Mouse (Mus musculus): ENCODE results near the gene Lyzl4. TPM values are rescaled to one million over a fixed set of nuclear protein-coding genes. Genes with fewer than 3 reads are reported as not detected.

The Lyzl4 gene
- 0.20 TPM in 1 of 2 replicates, not detected in the other for polyA plus RNA-seq (2015; fragmentation: Nextera tagmentation; extraction: Ambion mirVana)

- under 1% methylated on average over 26 of the region's 26 CpGs for WGBS (ENCODE audit: insufficient replicate concordance)
Observed at GRCm38 (mm10) chr9:121642001-121642400, at the start of gene Lyzl4. TSS of gene Lyzl4 (minus strand) at chr9:121642096.

GRCm38 (mm10) chr9:121690734-121691133, 48.8 kb upstream of the Lyzl4 start:
- no peak for ATAC-seq (ENCODE audit: insufficient read depth)
- Histone ChIP-seq H3K4me3 (replicated peaks) (no peak overlapping the region), H3K9ac (no peak overlapping the region), H3K27me3 (no peaks in the 10 kb centered on the region), H3K9me3 (replicated peaks) (no peaks in the 10 kb centered on the region), H3K36me3 (replicated peaks) (peaks cover 11% of the 10 kb centered on the region; the same call in 1 of the 2 replicates), H3K27ac (replicated peaks) (no peak overlapping the region), H3K4me2 (no peak overlapping the region), H3K4me1 (replicated peaks) (no peaks in the 10 kb centered on the region)
- WGBS (ENCODE audit: insufficient replicate concordance) = 74% methylated on average over 7 of the region's 7 CpGs

More at GRCm38 (mm10) chr9:121642001-121642400, at the start of gene Lyzl4:
- Histone ChIP-seq H3K27ac (replicated peaks) (no peak within 1 kb of the TSS), H3K36me3 (replicated peaks) (no peaks in the 10 kb centered on the region), H3K4me2 (peak within 1 kb of the TSS; percentile 63), H3K4me1 (replicated peaks) (peaks cover 13% of the 10 kb centered on the region), H3K4me3 (replicated peaks) (peak within 1 kb of the TSS; percentile 44), H3K9me3 (replicated peaks) (no peaks in the 10 kb centered on the region), H3K9ac (no peak within 1 kb of the TSS), H3K27me3 (peaks cover 78% of the 10 kb centered on the region)
- ATAC-seq (ENCODE audit: insufficient read depth) = peak; percentile 56; the same call in 1 of the 2 replicates

- H3K27me3 ChIP-seq = no peaks in the 10 kb centered on the region
- no peak overlapping the region for H3K4me2 ChIP-seq
- no peaks in the 10 kb centered on the region for H3K9me3 ChIP-seq (replicated peaks)
- no peaks in the 10 kb centered on the region for H3K4me1 ChIP-seq (replicated peaks)
- H3K27ac ChIP-seq (replicated peaks) = no peak overlapping the region
- no peak overlapping the region for H3K9ac ChIP-seq
- ATAC-seq (ENCODE audit: insufficient read depth) = no peak
- H3K4me3 ChIP-seq (replicated peaks) = no peak overlapping the region
- 80% methylated on average over 15 of the region's 15 CpGs for WGBS (ENCODE audit: insufficient replicate concordance)
- H3K36me3 ChIP-seq (replicated peaks) = peaks cover 14% of the 10 kb centered on the region
Observed at GRCm38 (mm10) chr9:121690200-121690651, 48.3 kb upstream of the Lyzl4 start.

GRCm38 (mm10) chr9:121684702-121685101, 42.8 kb upstream of the Lyzl4 start:
- ATAC-seq (ENCODE audit: insufficient read depth) = no peak
- H3K4me1 ChIP-seq (replicated peaks) = no peaks in the 10 kb centered on the region; the same call in 1 of the 2 replicates
- H3K27me3 ChIP-seq = no peaks in the 10 kb centered on the region
- H3K4me2 ChIP-seq = no peak overlapping the region
- H3K27ac ChIP-seq (replicated peaks) = no peak overlapping the region
- WGBS (ENCODE audit: insufficient replicate concordance) = 66% methylated on average over 7 of the region's 7 CpGs
- H3K36me3 ChIP-seq (replicated peaks) = peaks cover 22% of the 10 kb centered on the region
- H3K9ac ChIP-seq = no peak overlapping the region
- no peak overlapping the region for H3K4me3 ChIP-seq (replicated peaks)
- H3K9me3 ChIP-seq (replicated peaks) = no peaks in the 10 kb centered on the region

- Histone ChIP-seq H3K27ac (replicated peaks) (no peak overlapping the region), H3K4me2 (no peak overlapping the region), H3K4me3 (replicated peaks) (no peak overlapping the region), H3K4me1 (replicated peaks) (no peaks in the 10 kb centered on the region; the same call in 1 of the 2 replicates), H3K27me3 (no peaks in the 10 kb centered on the region), H3K9me3 (replicated peaks) (no peaks in the 10 kb centered on the region), H3K36me3 (replicated peaks) (peaks cover 12% of the 10 kb centered on the region), H3K9ac (no peak overlapping the region)
- no peak for ATAC-seq (ENCODE audit: insufficient read depth)
- WGBS (ENCODE audit: insufficient replicate concordance) = 54% methylated on average over 18 of the region's 18 CpGs
Observed at GRCm38 (mm10) chr9:121682037-121682680, 40.3 kb upstream of the Lyzl4 start.

GRCm38 (mm10) chr9:121681191-121681590, 39.3 kb upstream of the Lyzl4 start:
- Histone ChIP-seq H3K9ac (no peak overlapping the region), H3K4me3 (replicated peaks) (no peak overlapping the region), H3K4me1 (replicated peaks) (no peaks in the 10 kb centered on the region; the same call in 1 of the 2 replicates), H3K36me3 (replicated peaks) (peaks cover 11% of the 10 kb centered on the region; the same call in 1 of the 2 replicates), H3K27ac (replicated peaks) (no peak overlapping the region), H3K4me2 (no peak overlapping the region), H3K9me3 (replicated peaks) (no peaks in the 10 kb centered on the region), H3K27me3 (no peaks in the 10 kb centered on the region)
- ATAC-seq (ENCODE audit: insufficient read depth) = no peak
- WGBS (ENCODE audit: insufficient replicate concordance) = 53% methylated on average over 8 of the region's 8 CpGs

- Histone ChIP-seq H3K9ac (no peak overlapping the region), H3K4me3 (replicated peaks) (no peak overlapping the region), H3K27me3 (no peaks in the 10 kb centered on the region), H3K36me3 (replicated peaks) (peaks cover 5% of the 10 kb centered on the region; the same call in 1 of the 2 replicates), H3K4me2 (no peak overlapping the region), H3K9me3 (replicated peaks) (no peaks in the 10 kb centered on the region), H3K27ac (replicated peaks) (no peak overlapping the region), H3K4me1 (replicated peaks) (no peaks in the 10 kb centered on the region; the same call in 1 of the 2 replicates)
- ATAC-seq (ENCODE audit: insufficient read depth) = no peak
- 22% methylated on average over 6 of the region's 6 CpGs for WGBS (ENCODE audit: insufficient replicate concordance)
Observed at GRCm38 (mm10) chr9:121679549-121679948, 37.7 kb upstream of the Lyzl4 start.

GRCm38 (mm10) chr9:121677476-121677875, 35.6 kb upstream of the Lyzl4 start:
- Histone ChIP-seq H3K9ac (no peak overlapping the region), H3K27ac (replicated peaks) (no peak overlapping the region), H3K36me3 (replicated peaks) (no peaks in the 10 kb centered on the region), H3K4me1 (replicated peaks) (peaks cover 2% of the 10 kb centered on the region), H3K4me3 (replicated peaks) (no peak overlapping the region), H3K27me3 (no peaks in the 10 kb centered on the region), H3K4me2 (no peak overlapping the region), H3K9me3 (replicated peaks) (no peaks in the 10 kb centered on the region)
- ATAC-seq (ENCODE audit: insufficient read depth) = no peak
- 16% methylated on average over 8 of the region's 8 CpGs for WGBS (ENCODE audit: insufficient replicate concordance)

GRCm38 (mm10) chr9:121677069-121677468, 35.2 kb upstream of the Lyzl4 start:
- Histone ChIP-seq H3K36me3 (replicated peaks) (no peaks in the 10 kb centered on the region), H3K4me2 (no peak overlapping the region), H3K27me3 (no peaks in the 10 kb centered on the region), H3K27ac (replicated peaks) (no peak overlapping the region), H3K4me3 (replicated peaks) (no peak overlapping the region), H3K4me1 (replicated peaks) (peaks cover 6% of the 10 kb centered on the region), H3K9ac (no peak overlapping the region), H3K9me3 (replicated peaks) (no peaks in the 10 kb centered on the region)
- ATAC-seq (ENCODE audit: insufficient read depth) = no peak
- 10% methylated on average over 4 of the region's 4 CpGs for WGBS (ENCODE audit: insufficient replicate concordance)

GRCm38 (mm10) chr9:121675556-121675955, 33.7 kb upstream of the Lyzl4 start:
- ATAC-seq (ENCODE audit: insufficient read depth) = no peak
- no peak overlapping the region for H3K4me3 ChIP-seq (replicated peaks)
- H3K9ac ChIP-seq = no peak overlapping the region
- peaks cover 15% of the 10 kb centered on the region for H3K4me1 ChIP-seq (replicated peaks)
- H3K36me3 ChIP-seq (replicated peaks) = no peaks in the 10 kb centered on the region
- WGBS (ENCODE audit: insufficient replicate concordance) = 58% methylated on average over 2 of the region's 2 CpGs
- H3K9me3 ChIP-seq (replicated peaks) = no peaks in the 10 kb centered on the region
- no peak overlapping the region for H3K27ac ChIP-seq (replicated peaks)
- H3K27me3 ChIP-seq = peaks cover 7% of the 10 kb centered on the region
- H3K4me2 ChIP-seq = no peak overlapping the region

- H3K9me3 ChIP-seq (replicated peaks) = no peaks in the 10 kb centered on the region
- no peak overlapping the region for H3K9ac ChIP-seq
- WGBS (ENCODE audit: insufficient replicate concordance) = 27% methylated on average over 9 of the region's 9 CpGs
- H3K4me1 ChIP-seq (replicated peaks) = peaks cover 21% of the 10 kb centered on the region
- ATAC-seq (ENCODE audit: insufficient read depth) = no peak
- H3K4me2 ChIP-seq = peak overlapping the region; percentile 20; the same call in 1 of the 2 replicates
- H3K27me3 ChIP-seq = peaks cover 13% of the 10 kb centered on the region
- peak overlapping the region; percentile 41; the same call in 1 of the 2 replicates for H3K27ac ChIP-seq (replicated peaks)
- 0 out of 2 replicates have a peak overlapping the region, but pooled peaks have one; percentile 14 for H3K4me3 ChIP-seq (replicated peaks)
- H3K36me3 ChIP-seq (replicated peaks) = no peaks in the 10 kb centered on the region
Observed at GRCm38 (mm10) chr9:121675011-121675410, 33.1 kb upstream of the Lyzl4 start.

Data from liver, embryonic 15.5 days (tissue).